Mouse (Mus musculus): ENCODE data around the gene Susd1. TPM values are rescaled to one million over a fixed set of nuclear protein-coding genes. Genes with fewer than 3 reads are reported as not detected.
"Not testable (repeated sequence)": the region's sequence is repeated elsewhere in the genome, so short reads cannot be mapped to it uniquely, and the experiment has no call there.

Susd1 gene
- polyA plus RNA-seq, 1 experiment from 2014 or later = 0.84 TPM

GRCm38 (mm10) chr4:59287103-59287502 is 151.3 kb downstream of the Susd1 start:
- H3K4me2 ChIP-seq (ENCODE audit: low read depth, low read length) = no peak overlapping the region
- no peaks in the 10 kb centered on the region for H3K9me3 ChIP-seq (replicated peaks; ENCODE audit: control insufficient read depth, low read length)
- no peak overlapping the region for H3K4me3 ChIP-seq (ENCODE audit: low read depth, low read length)
- no peak for DNase-seq (ENCODE audit: low spot score)
- WGBS = 57% methylated on average over 2 of the region's 2 CpGs
- H3K27ac ChIP-seq (replicated peaks; ENCODE audit: low read depth, low read length) = no peak overlapping the region
- H3K9ac ChIP-seq (replicated peaks; ENCODE audit: low read length) = no peak overlapping the region
- no peaks in the 10 kb centered on the region for H3K4me1 ChIP-seq (ENCODE audit: control insufficient read depth, insufficient read depth, low read length)
- H3K27me3 ChIP-seq (ENCODE audit: control insufficient read depth, insufficient read depth, low read length) = no peaks in the 10 kb centered on the region
- ATAC-seq (replicated peaks; ENCODE audit: insufficient number of reproducible peaks, low FRiP score, low TSS enrichment, low read depth) = no peak
- H3K36me3 ChIP-seq (replicated peaks; ENCODE audit: control insufficient read depth, insufficient read depth, low read depth, low read length) = no peaks in the 10 kb centered on the region

DNA sequence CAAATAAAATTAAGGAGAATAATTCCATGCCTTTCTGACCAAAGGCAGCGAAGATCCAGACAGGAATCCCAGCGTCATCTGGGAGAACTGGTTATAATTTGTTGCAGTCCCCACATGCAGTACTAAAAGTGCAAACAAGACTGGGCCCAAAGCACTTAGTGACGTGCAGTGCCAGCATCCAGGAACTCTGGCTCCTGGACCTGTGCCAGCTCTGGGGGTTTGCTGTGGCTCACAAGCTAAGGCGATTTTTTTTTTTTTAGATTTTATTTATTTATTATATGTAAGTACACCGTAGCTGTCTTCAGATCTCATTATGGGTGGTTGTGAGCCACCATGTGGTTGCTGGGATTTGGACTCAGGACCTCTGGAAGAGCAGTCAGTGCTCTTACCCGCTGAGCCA is 152.1 kb downstream of the Susd1 start:
- not testable (repeated sequence) for H3K4me3 ChIP-seq (ENCODE audit: low read depth, low read length); H3K4me2 ChIP-seq (ENCODE audit: low read depth, low read length); H3K9me3 ChIP-seq (replicated peaks; ENCODE audit: control insufficient read depth, low read length); DNase-seq (ENCODE audit: low spot score); H3K9ac ChIP-seq (replicated peaks; ENCODE audit: low read length); H3K4me1 ChIP-seq (ENCODE audit: control insufficient read depth, insufficient read depth, low read length); ATAC-seq (replicated peaks; ENCODE audit: insufficient number of reproducible peaks, low FRiP score, low TSS enrichment, low read depth); H3K27me3 ChIP-seq (ENCODE audit: control insufficient read depth, insufficient read depth, low read length); H3K36me3 ChIP-seq (replicated peaks; ENCODE audit: control insufficient read depth, insufficient read depth, low read depth, low read length); H3K27ac ChIP-seq (replicated peaks; ENCODE audit: low read depth, low read length)
- WGBS = 76% methylated on average over 6 of the region's 6 CpGs

- Histone ChIP-seq H3K9me3 (replicated peaks; ENCODE audit: control insufficient read depth, low read length) (no peaks in the 10 kb centered on the region), H3K4me2 (ENCODE audit: low read depth, low read length) (no peak overlapping the region), H3K9ac (replicated peaks; ENCODE audit: low read length) (no peak overlapping the region), H3K36me3 (replicated peaks; ENCODE audit: control insufficient read depth, insufficient read depth, low read depth, low read length) (no peaks in the 10 kb centered on the region), H3K27me3 (ENCODE audit: control insufficient read depth, insufficient read depth, low read length) (no peaks in the 10 kb centered on the region), H3K4me1 (ENCODE audit: control insufficient read depth, insufficient read depth, low read length) (no peaks in the 10 kb centered on the region), H3K27ac (replicated peaks; ENCODE audit: low read depth, low read length) (no peak overlapping the region), H3K4me3 (ENCODE audit: low read depth, low read length) (no peak overlapping the region)
- 36% methylated on average over 8 of the region's 8 CpGs for WGBS
- ATAC-seq (replicated peaks; ENCODE audit: insufficient number of reproducible peaks, low FRiP score, low TSS enrichment, low read depth) (no peak), DNase-seq (ENCODE audit: low spot score) (no peak)
These were observed 155.5 kb downstream of the Susd1 start for GRCm38 (mm10) chr4:59282699-59283487.

DNA sequence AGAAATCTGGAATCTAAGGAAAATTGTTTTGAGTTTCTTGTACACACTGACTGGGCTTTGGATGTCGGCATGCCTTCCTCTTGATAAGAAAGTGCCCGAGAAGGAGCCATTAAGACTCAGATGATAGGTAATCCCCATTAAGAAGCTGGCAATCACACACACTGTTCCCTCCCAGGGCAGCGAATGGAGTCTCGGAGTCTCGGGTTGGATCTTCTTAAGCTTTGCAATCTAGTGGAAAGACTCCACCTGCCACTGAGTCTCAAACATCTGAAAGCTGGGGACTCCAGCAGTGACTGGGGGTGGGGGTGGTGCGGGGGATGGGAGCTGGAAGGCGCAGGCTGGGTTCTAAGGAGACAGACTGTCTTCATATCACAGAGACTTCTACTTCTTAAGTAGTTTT is 156.3 kb downstream of the Susd1 start:
- Histone ChIP-seq H3K4me1 (ENCODE audit: control insufficient read depth, insufficient read depth, low read length) (no peaks in the 10 kb centered on the region), H3K27ac (replicated peaks; ENCODE audit: low read depth, low read length) (no peak overlapping the region), H3K9me3 (replicated peaks; ENCODE audit: control insufficient read depth, low read length) (no peaks in the 10 kb centered on the region), H3K27me3 (ENCODE audit: control insufficient read depth, insufficient read depth, low read length) (no peaks in the 10 kb centered on the region), H3K9ac (replicated peaks; ENCODE audit: low read length) (no peak overlapping the region), H3K4me3 (ENCODE audit: low read depth, low read length) (no peak overlapping the region), H3K36me3 (replicated peaks; ENCODE audit: control insufficient read depth, insufficient read depth, low read depth, low read length) (no peaks in the 10 kb centered on the region), H3K4me2 (ENCODE audit: low read depth, low read length) (no peak overlapping the region)
- DNase-seq (ENCODE audit: low spot score) (no peak), ATAC-seq (replicated peaks; ENCODE audit: insufficient number of reproducible peaks, low FRiP score, low TSS enrichment, low read depth) (no peak)
- WGBS = 43% methylated on average over 7 of the region's 7 CpGs

DNA sequence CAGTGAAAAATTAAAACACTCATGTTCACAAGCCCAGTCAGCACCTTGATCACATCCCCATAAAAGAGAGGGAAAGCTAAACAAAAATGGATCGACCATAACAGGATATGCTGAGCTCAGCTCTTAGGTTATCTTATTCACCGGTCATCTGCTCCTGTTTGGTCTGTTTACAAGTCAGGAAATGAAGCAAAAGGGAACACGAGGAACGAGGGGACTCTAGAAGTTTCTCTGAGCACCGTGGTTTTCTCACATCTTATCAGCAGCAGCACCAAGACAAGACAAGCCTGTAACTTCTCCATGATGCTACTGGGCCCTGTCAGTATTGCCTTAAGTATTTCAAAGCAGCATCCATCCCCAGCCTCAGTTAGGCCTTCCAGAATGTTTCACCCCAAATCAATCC is 157.6 kb downstream of the Susd1 start:
- no peaks in the 10 kb centered on the region for H3K9me3 ChIP-seq (replicated peaks; ENCODE audit: control insufficient read depth, low read length)
- H3K27me3 ChIP-seq (ENCODE audit: control insufficient read depth, insufficient read depth, low read length) = no peaks in the 10 kb centered on the region
- no peaks in the 10 kb centered on the region for H3K4me1 ChIP-seq (ENCODE audit: control insufficient read depth, insufficient read depth, low read length)
- no peaks in the 10 kb centered on the region for H3K36me3 ChIP-seq (replicated peaks; ENCODE audit: control insufficient read depth, insufficient read depth, low read depth, low read length)
- 87% methylated on average over 5 of the region's 5 CpGs for WGBS
- no peak overlapping the region for H3K4me3 ChIP-seq (ENCODE audit: low read depth, low read length)
- ATAC-seq (replicated peaks; ENCODE audit: insufficient number of reproducible peaks, low FRiP score, low TSS enrichment, low read depth) = no peak
- H3K9ac ChIP-seq (replicated peaks; ENCODE audit: low read length) = no peak overlapping the region
- no peak overlapping the region for H3K4me2 ChIP-seq (ENCODE audit: low read depth, low read length)
- no peak for DNase-seq (ENCODE audit: low spot score)
- no peak overlapping the region for H3K27ac ChIP-seq (replicated peaks; ENCODE audit: low read depth, low read length)

GRCm38 (mm10) chr4:59279111-59279510 is 159.3 kb downstream of the Susd1 start:
- Histone ChIP-seq H3K27ac (replicated peaks; ENCODE audit: low read depth, low read length) (no peak overlapping the region), H3K4me2 (ENCODE audit: low read depth, low read length) (no peak overlapping the region), H3K4me1 (ENCODE audit: control insufficient read depth, insufficient read depth, low read length) (no peaks in the 10 kb centered on the region), H3K9me3 (replicated peaks; ENCODE audit: control insufficient read depth, low read length) (no peaks in the 10 kb centered on the region), H3K4me3 (ENCODE audit: low read depth, low read length) (no peak overlapping the region), H3K36me3 (replicated peaks; ENCODE audit: control insufficient read depth, insufficient read depth, low read depth, low read length) (no peaks in the 10 kb centered on the region), H3K27me3 (ENCODE audit: control insufficient read depth, insufficient read depth, low read length) (no peaks in the 10 kb centered on the region), H3K9ac (replicated peaks; ENCODE audit: low read length) (no peak overlapping the region)
- DNase-seq (ENCODE audit: low spot score) (no peak), ATAC-seq (replicated peaks; ENCODE audit: insufficient number of reproducible peaks, low FRiP score, low TSS enrichment, low read depth) (no peak)
- WGBS = 94% methylated on average over 5 of the region's 5 CpGs

- no peaks in the 10 kb centered on the region for H3K27me3 ChIP-seq (ENCODE audit: control insufficient read depth, insufficient read depth, low read length)
- no peak overlapping the region for H3K9ac ChIP-seq (replicated peaks; ENCODE audit: low read length)
- no peaks in the 10 kb centered on the region for H3K4me1 ChIP-seq (ENCODE audit: control insufficient read depth, insufficient read depth, low read length)
- H3K4me3 ChIP-seq (ENCODE audit: low read depth, low read length) = no peak overlapping the region
- no peaks in the 10 kb centered on the region for H3K9me3 ChIP-seq (replicated peaks; ENCODE audit: control insufficient read depth, low read length)
- DNase-seq (ENCODE audit: low spot score) = no peak
- H3K4me2 ChIP-seq (ENCODE audit: low read depth, low read length) = no peak overlapping the region
- no peak overlapping the region for H3K27ac ChIP-seq (replicated peaks; ENCODE audit: low read depth, low read length)
- ATAC-seq (replicated peaks; ENCODE audit: insufficient number of reproducible peaks, low FRiP score, low TSS enrichment, low read depth) = no peak
- 86% methylated on average over 7 of the region's 7 CpGs for WGBS
- H3K36me3 ChIP-seq (replicated peaks; ENCODE audit: control insufficient read depth, insufficient read depth, low read depth, low read length) = no peaks in the 10 kb centered on the region
These were observed 160.0 kb downstream of the Susd1 start for GRCm38 (mm10) chr4:59278410-59278809.

- H3K36me3 ChIP-seq (replicated peaks; ENCODE audit: control insufficient read depth, insufficient read depth, low read depth, low read length) = no peaks in the 10 kb centered on the region
- no peaks in the 10 kb centered on the region for H3K4me1 ChIP-seq (ENCODE audit: control insufficient read depth, insufficient read depth, low read length)
- no peak overlapping the region for H3K4me2 ChIP-seq (ENCODE audit: low read depth, low read length)
- H3K27me3 ChIP-seq (ENCODE audit: control insufficient read depth, insufficient read depth, low read length) = no peaks in the 10 kb centered on the region
- no peak for DNase-seq (ENCODE audit: low spot score)
- 94% methylated on average over 9 of the region's 9 CpGs for WGBS
- no peak for ATAC-seq (replicated peaks; ENCODE audit: insufficient number of reproducible peaks, low FRiP score, low TSS enrichment, low read depth)
- no peak overlapping the region for H3K9ac ChIP-seq (replicated peaks; ENCODE audit: low read length)
- no peaks in the 10 kb centered on the region for H3K9me3 ChIP-seq (replicated peaks; ENCODE audit: control insufficient read depth, low read length)
- no peak overlapping the region for H3K27ac ChIP-seq (replicated peaks; ENCODE audit: low read depth, low read length)
- no peak overlapping the region for H3K4me3 ChIP-seq (ENCODE audit: low read depth, low read length)
These were observed 160.5 kb downstream of the Susd1 start for GRCm38 (mm10) chr4:59277958-59278357.

All from embryonic facial prominence, embryonic 11.5 days (tissue).